Mouse (Mus musculus): ENCODE measurements around the gene Cnpy3. TPM values are rescaled to one million over a fixed set of nuclear protein-coding genes. Genes with fewer than 3 reads are reported as not detected.

Gene Cnpy3
- total and polyA plus RNA-seq, 2 experiments from 2014 or later, result 68.2 to 77.2 TPM

DNA sequence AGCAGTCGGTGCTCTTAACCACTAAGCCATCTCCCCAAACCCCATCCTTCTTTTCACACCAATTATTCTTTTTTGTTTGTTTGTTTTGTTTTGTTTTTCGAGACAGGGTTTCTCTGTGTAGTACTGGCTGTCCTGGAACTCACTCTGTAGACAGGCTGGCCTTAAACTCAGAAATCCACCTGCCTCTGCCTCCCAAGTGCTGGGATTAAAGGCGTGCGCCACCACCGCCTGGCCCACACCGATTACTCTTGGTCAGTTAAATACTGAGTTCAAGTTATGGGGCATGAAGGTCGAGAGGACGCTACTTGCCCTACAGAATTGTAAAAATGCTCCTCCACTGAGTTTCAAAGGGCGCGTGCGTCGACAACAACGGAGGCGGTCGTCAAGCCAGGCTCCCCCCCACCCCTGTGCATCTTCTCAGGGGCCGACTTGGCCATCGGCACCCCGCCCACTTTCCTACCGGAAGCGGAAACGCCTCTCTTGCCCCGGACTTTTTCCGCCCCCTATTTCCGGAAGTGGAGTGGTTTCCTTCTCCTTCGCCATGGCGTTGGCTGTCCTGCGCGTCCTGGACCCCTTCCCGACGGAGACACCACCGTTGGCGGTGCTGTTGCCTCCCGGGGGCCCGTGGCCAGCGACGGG lies 40.9 kb downstream of the Cnpy3 start, which contains the start of gene Pex6:
TSS of gene Pex6 (plus strand) at position 505 of the 639 bp plus-strand sequence.
- Histone ChIP-seq H3K9me3 (ENCODE audit: low read length) (no peaks in the 10 kb centered on the region), H3K9ac (peak within 1 kb of the TSS; percentile 78), H3K4me3 (ENCODE audit: low read depth, low read length) (peak within 1 kb of the TSS; percentile 100), H3K27ac (ENCODE audit: low read depth, low read length) (peak within 1 kb of the TSS; percentile 76), H3K27me3 (ENCODE audit: insufficient read depth, low read length) (no peaks in the 10 kb centered on the region), H3K4me2 (ENCODE audit: low read depth) (peak within 1 kb of the TSS; percentile 96), H3K4me1 (ENCODE audit: insufficient read depth) (no peaks in the 10 kb centered on the region), H3K36me3 (ENCODE audit: insufficient read depth) (peaks cover 19% of the 10 kb centered on the region)
- TF ChIP-seq CTCF (IDR thresholded peaks at IDR 0.05; ENCODE audit: low read depth), result peak; percentile 27; the same call in 1 of the 2 replicates
- peak; percentile 97 for ATAC-seq
- 8% methylated on average over 35 of the region's 36 CpGs for WGBS
- peak; percentile 94 for DNase-seq

DNA sequence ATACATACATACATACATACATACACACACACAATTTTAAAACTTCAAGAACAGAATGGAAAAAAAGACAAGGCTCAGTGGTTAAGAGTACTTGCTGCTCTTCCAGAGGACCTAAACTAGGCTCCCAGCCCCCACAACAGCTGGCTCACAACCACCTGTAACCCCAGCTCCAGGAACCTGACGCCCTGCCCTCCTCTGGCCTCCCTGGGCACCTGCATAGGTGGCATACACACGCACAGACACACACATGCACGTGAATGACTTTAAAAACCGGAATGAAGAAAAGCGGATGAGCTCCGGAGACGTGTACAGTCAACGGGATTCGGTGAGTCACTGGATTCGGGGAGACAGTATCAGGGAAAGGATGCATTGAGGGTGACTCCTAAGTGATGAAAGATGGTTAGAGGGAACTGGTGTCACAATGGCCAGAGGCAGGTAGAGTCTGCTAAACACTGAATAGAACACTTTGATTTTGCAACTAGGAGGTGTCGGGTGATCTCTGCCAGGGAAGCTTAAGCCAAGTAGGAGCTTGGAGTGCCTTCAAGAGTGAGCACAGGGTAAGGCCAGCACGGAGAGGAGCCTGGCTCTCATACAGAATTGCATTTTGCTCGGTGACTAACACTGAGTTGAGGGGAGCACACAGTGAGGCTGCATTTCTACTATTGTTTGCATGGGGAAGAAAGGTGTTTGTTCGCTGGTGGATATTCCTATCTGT lies 45.5 kb downstream of the Cnpy3 start:
- ATAC-seq, result no peak
- no peaks in the 10 kb centered on the region for H3K36me3 ChIP-seq (ENCODE audit: insufficient read depth)

DNA sequence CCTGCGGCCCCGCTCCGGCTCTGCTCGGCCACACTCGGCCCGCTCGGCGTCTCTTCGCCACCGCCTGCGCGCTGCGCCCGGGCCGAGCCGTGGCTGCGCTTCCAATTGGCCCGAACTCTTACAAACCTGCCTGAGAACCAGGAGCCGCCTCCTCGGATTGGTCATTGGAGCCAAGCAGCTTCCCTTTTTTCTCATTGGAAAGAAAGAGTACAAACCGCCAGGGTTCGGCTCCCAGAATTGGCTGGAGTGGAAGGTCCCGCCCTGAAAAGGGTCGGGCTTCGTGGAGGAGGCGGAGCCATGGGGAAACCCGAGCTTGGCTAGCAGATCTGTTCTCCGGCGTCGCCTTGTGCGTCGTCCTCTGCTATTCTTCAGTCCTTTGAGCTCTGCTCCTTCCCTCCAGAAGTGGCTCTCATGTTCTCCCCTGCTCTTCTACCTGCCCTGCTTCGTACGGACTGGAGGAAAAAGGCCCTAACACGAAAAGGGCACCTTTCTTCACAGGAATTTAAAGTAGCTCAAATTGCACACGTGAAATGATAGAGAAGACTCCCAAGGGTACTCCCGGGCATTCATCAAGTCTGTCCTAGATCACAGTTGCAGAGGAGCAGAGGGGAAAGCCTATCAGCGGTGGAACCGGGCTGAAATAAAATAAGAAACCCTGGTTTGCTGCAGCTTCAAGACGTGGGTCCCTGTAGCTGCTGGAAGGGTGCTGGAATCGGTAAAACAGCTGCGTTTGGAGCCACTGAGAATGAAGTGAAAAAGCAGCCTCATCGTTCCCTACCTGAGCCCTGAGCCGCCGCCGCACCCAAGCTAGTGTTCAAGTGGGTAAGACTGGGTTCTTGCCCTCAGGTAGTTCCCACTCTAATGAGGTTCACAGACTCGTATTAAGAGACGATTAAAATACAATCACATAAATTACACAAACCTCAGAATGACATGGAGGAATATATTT lies 46.9 kb downstream of the Cnpy3 start, which contains the start of gene Ppp2r5d:
TSS of gene Ppp2r5d (minus strand) at position 225 of the 949 bp plus-strand sequence.
- WGBS, result 1% methylated on average over 48 of the region's 48 CpGs
- H3K9ac ChIP-seq, result peak within 1 kb of the TSS; percentile 84
- H3K36me3 ChIP-seq (ENCODE audit: insufficient read depth), result no peaks in the 10 kb centered on the region
- ATAC-seq (peak; percentile 97), DNase-seq (peak; percentile 99)
- TF ChIP-seq CTCF (IDR thresholded peaks at IDR 0.05; ENCODE audit: low read depth), result 0 out of 2 replicates have a peak, but pooled peaks have one; percentile 1
- peak within 1 kb of the TSS; percentile 85 for H3K4me3 ChIP-seq (ENCODE audit: low read depth, low read length)
- H3K27me3 ChIP-seq (ENCODE audit: insufficient read depth, low read length), result no peaks in the 10 kb centered on the region
- peaks cover 12% of the 10 kb centered on the region for H3K4me1 ChIP-seq (ENCODE audit: insufficient read depth)
- peak within 1 kb of the TSS; percentile 83 for H3K4me2 ChIP-seq (ENCODE audit: low read depth)
- peak within 1 kb of the TSS; percentile 89 for H3K27ac ChIP-seq (ENCODE audit: low read depth, low read length)
- no peaks in the 10 kb centered on the region for H3K9me3 ChIP-seq (ENCODE audit: low read length)

More for the DNA sequence above, 45.5 kb downstream of the Cnpy3 start:
- H3K4me1 ChIP-seq (ENCODE audit: insufficient read depth), result peaks cover 12% of the 10 kb centered on the region
- H3K4me2 ChIP-seq (ENCODE audit: low read depth), result no peak overlapping the region
- H3K9me3 ChIP-seq (ENCODE audit: low read length), result no peaks in the 10 kb centered on the region
- no peaks in the 10 kb centered on the region for H3K27me3 ChIP-seq (ENCODE audit: insufficient read depth, low read length)
- 92% methylated on average over 14 of the region's 14 CpGs for WGBS
- no peak overlapping the region for H3K27ac ChIP-seq (ENCODE audit: low read depth, low read length)
- no peak overlapping the region for H3K9ac ChIP-seq
- H3K4me3 ChIP-seq (ENCODE audit: low read depth, low read length), result no peak overlapping the region
- DNase-seq, result no peak
- TF ChIP-seq CTCF (IDR thresholded peaks at IDR 0.05; ENCODE audit: low read depth), result no peak

DNA sequence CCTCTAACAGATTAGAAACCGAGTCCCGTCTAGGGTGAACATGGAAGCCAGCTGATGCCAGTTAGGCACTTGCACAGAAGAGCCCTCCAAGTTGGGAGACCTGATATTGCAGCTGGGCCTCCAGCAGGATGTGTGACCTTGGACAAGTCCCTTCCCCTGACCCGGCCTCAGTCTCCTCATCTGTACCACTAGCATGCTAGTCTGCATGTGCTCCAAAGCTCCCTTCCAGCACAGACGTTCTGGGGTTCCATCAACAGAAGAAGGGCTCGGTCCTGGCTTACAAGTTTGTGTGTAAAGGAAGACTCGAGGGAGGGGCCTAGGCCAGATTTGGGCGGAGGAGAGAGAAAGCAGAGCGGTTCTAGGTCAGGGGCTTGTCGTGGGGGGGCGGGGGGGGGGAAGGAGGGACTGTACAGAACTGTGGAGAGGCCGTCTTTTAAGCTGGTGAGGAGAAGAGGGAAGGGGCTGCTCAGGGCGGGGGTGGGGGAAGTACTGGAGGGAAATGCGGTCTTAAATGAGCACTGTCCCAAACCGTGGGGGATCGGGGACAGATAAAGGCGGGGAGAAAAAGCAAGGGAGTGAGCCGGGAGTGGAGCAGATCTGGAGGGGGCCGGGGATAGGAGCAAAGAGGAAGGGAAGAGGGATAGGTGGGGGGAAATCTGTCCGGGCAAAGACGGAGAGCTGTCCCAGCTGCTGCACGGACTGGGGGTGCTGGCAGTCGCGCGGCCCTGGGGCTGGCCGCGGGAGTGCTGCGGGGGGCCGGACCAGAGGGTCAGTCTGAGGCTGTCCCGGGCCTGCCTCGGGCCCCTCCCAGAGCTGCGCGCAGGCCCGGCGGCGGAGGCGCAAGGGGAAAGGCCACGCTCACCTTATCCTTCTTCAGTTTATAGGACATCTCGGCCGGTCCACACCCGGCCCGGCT lies 47.8 kb downstream of the Cnpy3 start:
- Histone ChIP-seq H3K36me3 (ENCODE audit: insufficient read depth) (peaks cover under 1% of the 10 kb centered on the region; the same call in 1 of the 2 replicates), H3K4me3 (ENCODE audit: low read depth, low read length) (peak overlapping the region; percentile 85), H3K27me3 (ENCODE audit: insufficient read depth, low read length) (no peaks in the 10 kb centered on the region), H3K4me2 (ENCODE audit: low read depth) (peak overlapping the region; percentile 83), H3K9me3 (ENCODE audit: low read length) (no peaks in the 10 kb centered on the region), H3K9ac (peak overlapping the region; percentile 84), H3K27ac (ENCODE audit: low read depth, low read length) (peak overlapping the region; percentile 86), H3K4me1 (ENCODE audit: insufficient read depth) (peaks cover 12% of the 10 kb centered on the region)
- WGBS, result 3% methylated on average over 35 of the region's 41 CpGs
- TF ChIP-seq CTCF (IDR thresholded peaks at IDR 0.05; ENCODE audit: low read depth), result no peak
- ATAC-seq, result peak; percentile 30
- DNase-seq, result no peak

DNA sequence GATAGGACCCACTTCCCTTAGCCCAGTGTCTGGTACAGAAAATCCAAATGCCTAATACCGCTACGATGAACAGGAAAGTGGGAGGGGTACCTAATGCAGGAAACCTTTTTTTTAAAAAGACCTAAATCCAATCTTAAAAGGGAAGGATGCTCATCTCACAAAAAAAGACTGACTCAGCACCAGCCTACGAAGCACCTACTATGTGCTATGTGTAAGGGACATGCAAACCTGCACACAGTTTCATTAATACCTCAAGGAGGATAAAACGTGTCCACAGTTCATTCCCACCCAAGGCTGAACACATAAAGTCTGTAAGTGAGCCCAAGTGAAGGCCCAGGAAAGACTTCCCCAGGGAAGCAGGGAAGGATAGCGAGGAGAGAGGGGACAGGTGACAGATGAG lies 49.5 kb downstream of the Cnpy3 start:
- Histone ChIP-seq H3K27me3 (ENCODE audit: insufficient read depth, low read length) (no peaks in the 10 kb centered on the region), H3K4me3 (ENCODE audit: low read depth, low read length) (no peak overlapping the region), H3K9ac (no peak overlapping the region), H3K4me2 (ENCODE audit: low read depth) (peak overlapping the region; percentile 83), H3K4me1 (ENCODE audit: insufficient read depth) (peaks cover 12% of the 10 kb centered on the region), H3K27ac (ENCODE audit: low read depth, low read length) (no peak overlapping the region), H3K9me3 (ENCODE audit: low read length) (no peaks in the 10 kb centered on the region), H3K36me3 (ENCODE audit: insufficient read depth) (peaks cover 8% of the 10 kb centered on the region)
- ATAC-seq (no peak), DNase-seq (no peak)
- WGBS, result 89% methylated on average over 5 of the region's 5 CpGs
- TF ChIP-seq CTCF (IDR thresholded peaks at IDR 0.05; ENCODE audit: low read depth), result no peak

DNA sequence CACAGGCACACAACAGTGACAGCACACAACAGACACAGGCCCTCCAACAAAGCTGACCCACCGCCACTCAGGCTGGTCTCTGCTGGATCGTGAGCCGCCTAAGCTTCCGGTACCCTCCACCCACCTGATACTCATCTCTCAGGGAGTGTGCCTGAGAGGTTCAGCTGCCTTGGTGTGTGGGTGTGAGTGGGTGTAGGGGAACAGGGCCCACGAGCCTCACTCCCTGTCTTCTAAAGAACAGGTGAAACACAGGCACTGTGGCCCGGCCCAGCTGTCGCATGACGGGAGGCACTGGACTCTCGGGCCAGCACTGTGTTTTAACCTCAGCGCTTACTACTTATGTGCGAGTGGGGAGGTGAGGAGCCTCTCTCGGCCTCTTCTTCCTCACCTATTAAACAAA lies 49.9 kb downstream of the Cnpy3 start:
- Histone ChIP-seq H3K27ac (ENCODE audit: low read depth, low read length) (no peak overlapping the region), H3K36me3 (ENCODE audit: insufficient read depth) (peaks cover 13% of the 10 kb centered on the region), H3K4me3 (ENCODE audit: low read depth, low read length) (no peak overlapping the region), H3K9ac (no peak overlapping the region), H3K9me3 (ENCODE audit: low read length) (no peaks in the 10 kb centered on the region), H3K4me1 (ENCODE audit: insufficient read depth) (peaks cover 12% of the 10 kb centered on the region), H3K4me2 (ENCODE audit: low read depth) (peak overlapping the region; percentile 5; the same call in 1 of the 2 replicates), H3K27me3 (ENCODE audit: insufficient read depth, low read length) (no peaks in the 10 kb centered on the region)
- ATAC-seq (no peak), DNase-seq (no peak)
- no peak for TF ChIP-seq CTCF (IDR thresholded peaks at IDR 0.05; ENCODE audit: low read depth)
- WGBS, result 84% methylated on average over 12 of the region's 12 CpGs

All from forebrain, postnatal 0 days (tissue).